Mouse (Mus musculus): Measurements from ENCODE around the gene Acot1. TPM values are rescaled to one million over a fixed set of nuclear protein-coding genes. Genes with fewer than 3 reads are reported as not detected.
"Not testable (repeated sequence)": the region's sequence is repeated elsewhere in the genome, so short reads cannot be mapped to it uniquely, and the experiment has no call there.

Acot1 gene
- total RNA-seq, 2 experiments from 2014 or later: 27.0 to 28.3 TPM

DNA sequence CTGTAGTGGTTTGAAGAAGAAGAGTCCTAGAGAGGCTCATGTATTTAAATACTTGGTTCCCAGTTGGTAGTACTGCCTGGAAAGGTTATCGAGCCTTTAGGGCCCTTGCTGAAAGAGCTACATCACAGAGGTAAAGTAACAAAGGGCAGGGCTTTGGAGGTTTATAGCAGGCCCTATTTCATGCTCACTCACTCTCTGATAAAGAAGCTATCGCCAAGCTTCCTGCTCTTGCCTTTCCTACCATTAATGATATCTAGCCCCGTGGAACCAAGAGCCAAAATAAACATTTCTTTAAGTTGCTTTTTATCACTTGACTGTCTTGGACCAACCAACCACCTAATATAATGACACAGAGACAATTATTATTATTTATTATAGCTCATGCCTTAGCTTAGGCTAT lies 8.9 kb upstream of the Acot1 start:
- no peak overlapping the region for H3K4me3 ChIP-seq
- DNase-seq (ENCODE audit: low spot score in 2 of 2): no peak
- no peak for TF ChIP-seq CTCF (conservative IDR thresholded peaks at IDR 0.05)
- H3K27ac ChIP-seq: no peak overlapping the region

DNA sequence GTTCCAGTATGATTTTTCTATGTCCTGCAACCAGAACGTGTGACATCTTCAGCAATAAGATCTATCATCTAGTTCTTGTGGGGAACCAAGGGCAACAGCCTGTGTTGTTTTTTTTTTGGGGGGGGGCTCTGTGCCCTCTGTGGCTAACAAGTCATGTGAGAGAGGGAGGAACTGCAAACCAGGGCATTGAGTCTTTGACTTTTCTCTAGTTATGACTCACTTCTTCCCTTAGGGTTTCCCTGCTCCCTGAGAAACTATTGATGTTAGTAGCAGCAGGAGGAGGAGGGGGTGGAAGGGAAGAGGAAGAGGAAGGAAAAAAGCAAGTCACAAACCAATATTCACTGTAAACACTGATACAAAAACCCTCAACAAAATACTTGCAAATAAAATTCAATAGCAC lies 5.4 kb upstream of the Acot1 start:
- no peak overlapping the region for H3K27ac ChIP-seq
- H3K4me3 ChIP-seq: no peak overlapping the region
- DNase-seq (ENCODE audit: low spot score in 2 of 2): no peak
- no peak for TF ChIP-seq CTCF (conservative IDR thresholded peaks at IDR 0.05)

DNA sequence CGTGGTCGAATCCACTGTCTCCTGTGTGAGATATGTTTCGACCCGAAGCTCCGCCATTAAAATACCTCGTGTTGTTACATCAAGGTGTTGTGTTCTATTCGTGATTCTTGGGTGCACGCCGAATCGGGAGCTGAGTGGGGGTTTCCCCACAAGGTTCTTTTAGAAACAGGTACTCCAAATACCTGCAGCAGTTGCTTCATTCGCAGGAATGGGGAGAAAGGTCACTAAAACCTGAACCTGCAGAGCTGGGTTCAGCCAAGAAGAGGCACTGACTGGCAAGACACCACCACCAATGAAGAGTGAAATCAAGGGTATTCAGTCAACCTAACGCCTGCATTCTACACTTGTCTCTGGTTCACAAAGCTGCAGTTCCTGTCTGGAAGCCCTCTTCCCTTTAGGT lies 1.0 kb upstream of the Acot1 start:
- no peak overlapping the region for H3K27ac ChIP-seq
- DNase-seq (ENCODE audit: low spot score in 2 of 2): no peak
- no peak for TF ChIP-seq CTCF (conservative IDR thresholded peaks at IDR 0.05)
- H3K4me3 ChIP-seq: no peak overlapping the region

DNA sequence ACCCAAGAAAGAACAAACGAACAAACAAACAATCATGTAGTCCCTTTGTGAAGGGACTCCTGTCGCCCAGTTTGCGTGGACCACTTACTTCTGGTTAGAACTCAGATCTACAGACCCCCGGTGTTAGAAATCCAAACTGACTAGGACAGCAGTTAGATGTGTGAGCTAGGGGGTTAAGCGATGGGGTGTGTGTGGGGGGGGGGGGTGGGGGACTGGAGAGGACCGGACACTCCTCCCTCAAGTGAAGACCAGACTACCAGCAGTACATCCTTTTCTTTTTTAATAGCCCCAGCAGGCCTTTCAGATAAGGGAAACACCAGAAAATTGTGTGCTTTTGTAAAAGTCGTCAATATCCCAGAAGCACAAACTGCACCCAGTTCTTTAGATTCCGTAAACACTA lies 561 bp upstream of the Acot1 start:
- TF ChIP-seq CTCF (conservative IDR thresholded peaks at IDR 0.05): no peak
- no peak for DNase-seq (ENCODE audit: low spot score in 2 of 2)
- Histone ChIP-seq H3K27ac (peak overlapping the region; percentile 84), H3K4me3 (peak overlapping the region; percentile 60)

DNA sequence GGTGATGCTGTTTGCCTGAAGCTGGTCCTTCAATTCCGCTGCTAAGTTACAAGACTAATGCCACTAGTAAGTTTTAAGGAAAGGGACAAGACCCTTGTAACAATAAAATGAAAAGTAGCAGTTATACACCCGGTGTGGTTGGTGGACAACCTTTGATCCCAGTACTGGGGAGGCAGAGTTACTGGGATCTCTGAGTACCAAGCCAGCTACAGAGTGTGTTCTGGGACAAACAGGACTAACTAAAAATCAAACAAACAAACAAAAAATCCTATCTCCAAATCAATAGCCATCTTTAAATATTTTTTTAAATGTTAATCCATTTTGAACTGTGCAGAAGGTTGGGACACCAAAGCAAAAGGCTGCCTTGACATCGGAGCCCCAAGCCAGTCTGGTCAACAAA lies 911 bp downstream of the Acot1 start:
- H3K27ac ChIP-seq: peak overlapping the region; percentile 84
- peak overlapping the region; percentile 60 for H3K4me3 ChIP-seq
- no peak for TF ChIP-seq CTCF (conservative IDR thresholded peaks at IDR 0.05)
- DNase-seq (ENCODE audit: low spot score in 2 of 2): no peak

DNA sequence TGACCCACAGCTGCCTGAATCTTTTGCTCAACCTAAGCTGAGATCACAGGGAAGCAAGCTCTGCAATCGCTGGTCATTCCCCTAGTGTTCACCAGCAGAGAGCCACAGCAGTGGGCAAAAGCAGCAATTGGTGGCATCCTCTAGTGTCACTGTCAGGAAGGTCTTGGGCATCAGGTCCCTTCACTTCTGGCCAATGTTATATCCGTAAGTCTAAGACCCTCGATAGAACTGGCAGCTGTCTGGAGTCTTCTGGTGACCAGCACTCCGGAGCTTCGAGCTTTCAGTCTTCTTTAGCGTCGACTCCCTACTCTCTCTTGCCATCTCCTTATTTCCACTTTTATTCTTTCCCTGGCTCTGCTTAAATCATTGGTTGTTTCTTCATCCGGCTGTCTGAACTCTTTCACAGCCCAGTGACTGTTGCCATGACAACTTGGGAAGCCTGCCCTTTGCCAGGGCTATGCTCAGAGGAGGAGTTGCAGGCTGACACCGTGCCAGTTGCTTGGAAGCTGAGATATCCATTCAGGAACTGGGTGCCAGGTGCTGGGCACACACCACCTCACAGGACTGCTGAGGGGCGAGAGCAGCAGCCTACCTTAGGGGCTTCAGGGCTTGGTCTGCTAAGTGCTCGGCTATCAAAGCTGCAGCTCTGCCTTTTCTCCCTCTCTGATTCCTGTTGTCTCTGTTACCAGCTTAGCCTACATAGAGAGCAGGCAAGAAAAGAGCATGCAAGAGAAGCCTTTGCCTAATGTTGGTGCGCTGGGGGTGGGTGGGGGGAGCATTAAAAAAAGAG lies 2.2 kb downstream of the Acot1 start:
- peak overlapping the region; percentile 84 for H3K27ac ChIP-seq
- peak overlapping the region; percentile 17; the same call in 1 of the 2 replicates for H3K4me3 ChIP-seq
- no peak for TF ChIP-seq CTCF (conservative IDR thresholded peaks at IDR 0.05)
- peak; percentile 58 to 72 for DNase-seq (ENCODE audit: low spot score in 2 of 2)

DNA sequence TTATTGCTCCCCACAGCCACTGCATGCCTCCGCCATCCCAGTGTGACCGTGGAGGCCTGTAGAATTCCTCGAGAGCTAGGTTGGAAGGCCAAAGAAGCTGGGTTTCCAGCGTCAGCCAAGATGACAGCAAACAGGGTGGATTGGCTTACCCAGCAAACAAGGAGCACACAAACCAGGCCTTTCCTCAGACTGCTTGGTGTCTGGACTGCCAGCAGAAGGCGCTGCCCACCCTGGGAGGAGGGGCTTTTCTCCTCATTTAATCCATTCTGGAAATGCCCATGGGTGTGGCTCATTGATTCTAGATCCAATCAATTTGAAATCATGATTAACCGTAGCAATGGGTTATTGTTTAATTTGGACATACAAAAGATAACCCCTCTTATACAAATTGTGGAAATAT lies 3.8 kb downstream of the Acot1 start:
- no peak overlapping the region for H3K4me3 ChIP-seq
- DNase-seq (ENCODE audit: low spot score in 2 of 2): no peak
- peak; percentile 60 for TF ChIP-seq CTCF (conservative IDR thresholded peaks at IDR 0.05)
- H3K27ac ChIP-seq: peak overlapping the region; percentile 53; the same call in 1 of the 2 replicates

DNA sequence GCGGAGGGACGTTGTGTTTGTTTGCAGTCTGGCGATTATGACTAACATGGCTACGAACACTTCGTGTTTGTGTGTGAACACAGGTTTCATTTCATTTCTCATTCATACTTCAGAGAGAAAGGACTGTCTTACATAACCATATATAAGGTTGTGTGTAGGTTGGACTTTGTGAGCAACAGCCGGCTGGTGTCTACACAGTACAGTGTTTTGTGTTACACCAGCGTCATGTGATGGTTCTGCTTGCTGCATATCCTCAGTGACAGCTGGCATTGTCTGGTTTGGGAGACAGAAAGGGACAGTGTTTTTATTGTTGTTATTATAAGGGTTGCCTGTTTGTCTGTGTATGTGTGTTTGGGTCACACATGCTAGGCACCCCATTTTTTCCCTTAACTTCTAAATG lies 4.4 kb downstream of the Acot1 start:
- H3K4me3 ChIP-seq: no peak overlapping the region
- TF ChIP-seq CTCF (conservative IDR thresholded peaks at IDR 0.05): no peak
- peak overlapping the region; percentile 53; the same call in 1 of the 2 replicates for H3K27ac ChIP-seq
- no peak for DNase-seq (ENCODE audit: low spot score in 2 of 2)

DNA sequence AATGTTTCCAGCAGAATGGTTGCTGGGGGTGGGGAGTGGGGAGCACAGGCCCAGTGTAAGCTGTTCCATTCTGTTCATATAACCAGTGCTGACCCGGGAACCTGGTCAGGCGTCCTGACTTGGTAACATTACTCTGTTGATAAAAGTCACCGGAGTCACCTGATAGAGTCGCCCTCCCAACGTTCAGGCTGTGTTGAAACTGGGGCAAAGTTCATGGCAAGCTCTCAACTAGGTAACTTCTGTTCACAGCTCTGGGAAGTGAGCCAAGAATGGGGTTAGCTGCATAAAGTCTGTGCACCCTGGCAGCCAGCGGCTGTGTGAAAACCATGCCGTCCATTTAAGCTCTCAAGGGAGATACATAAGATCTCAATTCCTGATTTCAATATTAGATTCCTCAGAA lies 11.2 kb downstream of the Acot1 start:
- DNase-seq (ENCODE audit: low spot score in 2 of 2): not testable (repeated sequence)

DNA sequence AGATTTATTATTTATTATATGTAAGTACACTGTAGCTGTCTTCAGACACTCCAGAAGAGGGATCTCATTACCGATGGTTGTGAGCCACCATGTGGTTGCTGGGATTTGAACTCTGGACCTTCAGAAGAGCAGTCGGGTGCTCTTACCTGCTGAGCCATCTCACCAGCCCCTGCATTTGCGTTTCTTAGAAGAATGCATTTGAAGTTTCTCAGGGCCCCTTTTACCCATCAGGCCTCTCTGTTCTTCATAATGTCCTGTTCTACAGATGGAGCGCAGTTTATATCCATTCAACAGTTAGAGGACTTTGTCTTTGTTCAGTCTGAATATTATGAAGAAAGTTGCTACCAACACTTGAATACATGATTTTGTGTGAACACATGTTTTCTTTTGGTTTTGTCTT lies 13.0 kb downstream of the Acot1 start:
- H3K4me3 ChIP-seq; DNase-seq (ENCODE audit: low spot score in 2 of 2): not testable (repeated sequence)

More for the DNA sequence above, 11.2 kb downstream of the Acot1 start:
- not testable (repeated sequence) for H3K27ac ChIP-seq, H3K4me3 ChIP-seq

DNA sequence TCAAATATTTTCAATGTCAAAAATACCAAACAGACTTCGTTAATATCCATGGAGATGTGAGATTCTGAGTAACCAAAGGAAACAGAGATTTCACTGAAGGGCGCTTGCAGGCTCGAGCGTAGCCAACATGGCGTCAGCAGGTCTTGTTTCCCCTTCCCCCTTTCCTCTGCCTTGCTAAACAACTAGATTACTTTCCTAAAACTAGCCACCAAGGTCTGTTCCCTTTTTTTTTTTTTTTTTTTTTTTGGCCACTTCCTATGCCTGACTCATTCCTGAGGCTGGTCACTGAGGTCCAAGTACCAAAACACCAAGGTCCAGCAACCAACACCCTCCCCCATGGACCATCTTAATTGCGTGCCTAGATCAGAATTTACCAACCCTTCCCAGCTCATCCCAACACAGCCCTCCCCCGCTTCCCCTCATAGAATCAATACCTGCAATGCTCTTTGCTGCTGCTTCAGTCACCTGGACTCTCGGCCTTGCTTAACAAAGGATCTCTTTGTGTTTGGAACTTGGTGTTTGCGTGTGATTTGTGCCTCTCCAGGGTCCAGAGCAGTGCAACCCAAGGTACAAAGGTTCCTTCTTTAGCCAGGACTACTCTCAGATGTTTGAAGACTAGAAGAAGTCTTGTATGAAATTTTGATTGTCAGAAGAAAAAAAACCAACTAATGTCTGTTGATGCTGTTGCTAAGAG lies 13.9 kb downstream of the Acot1 start:
- no peak for TF ChIP-seq CTCF (conservative IDR thresholded peaks at IDR 0.05)

More for the DNA sequence above, 13.0 kb downstream of the Acot1 start:
- H3K27ac ChIP-seq: not testable (repeated sequence)

DNA sequence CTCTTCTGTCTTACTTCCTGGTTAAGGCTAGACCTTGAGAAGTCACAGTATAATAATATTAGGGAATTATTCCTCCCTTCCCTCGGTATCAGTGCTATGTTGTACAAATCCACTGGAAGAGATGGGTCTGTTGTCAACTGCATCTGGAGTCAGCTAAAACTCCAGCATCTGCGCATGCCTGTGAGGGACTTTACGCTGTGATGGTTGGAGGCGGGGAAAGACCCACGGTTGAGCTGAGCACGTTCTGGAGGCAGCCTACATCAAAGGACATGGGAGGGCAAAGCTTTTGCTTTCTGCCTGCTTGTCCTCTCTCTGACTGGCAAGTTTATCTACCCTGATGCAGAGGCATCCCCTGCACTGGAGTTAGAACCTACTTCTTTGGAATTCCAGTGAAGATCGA lies 16.6 kb downstream of the Acot1 start:
- DNase-seq (ENCODE audit: low spot score in 2 of 2): no peak
- TF ChIP-seq CTCF (conservative IDR thresholded peaks at IDR 0.05): no peak
- Histone ChIP-seq H3K4me3 (no peak overlapping the region), H3K27ac (no peak overlapping the region)

More for the DNA sequence above, 13.9 kb downstream of the Acot1 start:
- H3K4me3 ChIP-seq: no peak overlapping the region
- H3K27ac ChIP-seq: no peak overlapping the region
- DNase-seq (ENCODE audit: low spot score in 2 of 2): no peak

DNA sequence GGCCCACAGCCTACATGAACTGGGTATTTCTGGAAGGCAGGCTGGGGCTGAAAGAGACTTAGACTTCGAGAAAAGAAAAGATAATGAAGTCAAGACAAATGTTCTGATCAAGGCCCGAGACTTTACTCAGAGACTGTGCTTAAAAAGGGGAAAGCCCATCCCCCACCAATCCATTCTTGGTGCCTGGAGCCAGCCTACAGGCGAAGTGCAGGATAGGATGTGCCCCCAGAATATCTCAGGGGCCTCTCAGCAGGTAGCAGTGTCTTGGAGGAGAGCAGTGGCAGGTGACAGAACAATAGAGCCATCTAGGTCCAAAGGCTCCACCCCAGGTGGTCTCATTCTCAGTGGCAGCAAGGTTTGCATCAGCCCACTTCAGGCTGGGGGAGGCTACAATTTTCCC lies 19.0 kb downstream of the Acot1 start:
- not testable (repeated sequence) for H3K27ac ChIP-seq; DNase-seq (ENCODE audit: low spot score in 2 of 2); H3K4me3 ChIP-seq

DNA sequence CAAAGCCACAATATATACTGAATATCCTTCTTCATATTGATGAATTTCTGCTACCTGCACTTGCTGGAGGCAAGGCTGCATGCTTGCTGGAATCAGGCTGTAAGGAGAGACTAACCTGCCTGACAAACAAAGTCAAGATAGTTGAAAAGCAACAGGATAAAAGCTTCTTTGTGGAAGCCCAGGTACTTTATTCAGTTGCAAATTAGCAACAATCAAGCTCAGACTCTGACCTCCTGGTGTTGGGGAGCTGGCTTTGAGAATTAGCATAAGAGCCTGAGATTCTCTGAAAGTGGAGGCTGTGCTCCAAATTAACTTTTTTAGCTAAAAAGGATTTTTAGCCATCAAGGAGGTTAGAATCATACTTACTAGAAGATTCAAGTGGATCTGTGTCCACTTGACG lies 19.8 kb downstream of the Acot1 start:
- H3K4me3 ChIP-seq; DNase-seq (ENCODE audit: low spot score in 2 of 2); H3K27ac ChIP-seq: not testable (repeated sequence)

Data from layer of hippocampus, adult 2 months (tissue).